Mouse (Mus musculus) liver, embryonic 13.5 days (tissue): ENCODE measurements around the gene Ubl5. TPM values are rescaled to one million over a fixed set of nuclear protein-coding genes. Genes with fewer than 3 reads are reported as not detected.
A peak's percentile ranks its signal among the peaks of the same experiment; 100 is the strongest.

Source experiments
- ATAC-seq: fragments of 200-750 bp; cut with Nextera tagmentation; 2 replicates; pipeline ENCODE4 v1.8.0; 2017; ENCODE audit warnings: low read depth, mild to moderate bottlenecking, moderate number of reproducible peaks, moderate library complexity
- DNase-seq: peaks from one replicate; pipeline ENCODE4 v3.0.0; 2022
- H3K27ac ChIP-seq: fragments of 300-500 bp; sonication (generic); 2 replicates; pipeline ENCODE4 v1.5.1; 2015; ENCODE audit warnings: moderate library complexity, mild to moderate bottlenecking, inconsistent platforms
- H3K27me3 ChIP-seq: fragments of 300-500 bp; sonication (generic); 2 replicates; pipeline ENCODE4 v1.6.1; 2015; ENCODE audit warnings: mild to moderate bottlenecking, inconsistent platforms
- H3K36me3 ChIP-seq: fragments of 300-500 bp; sonication (generic); 2 replicates; pipeline ENCODE4 v1.6.1; 2015; ENCODE audit warnings: mild to moderate bottlenecking, inconsistent platforms
- H3K4me1 ChIP-seq: fragments of 300-500 bp; sonication (generic); replicated peaks from 2 replicates; pipeline ENCODE4 v1.6.1; 2015; ENCODE audit warnings: inconsistent platforms
- H3K4me2 ChIP-seq: fragments of 300-500 bp; sonication (generic); 2 replicates; pipeline ENCODE4 v1.6.1; 2015; ENCODE audit warnings: inconsistent platforms, mild to moderate bottlenecking, moderate library complexity
- H3K4me3 ChIP-seq: fragments of 300-500 bp; sonication (generic); replicated peaks from 2 replicates; pipeline ENCODE4 v1.5.1; 2015; ENCODE audit warnings: mild to moderate bottlenecking, inconsistent platforms
- H3K9ac ChIP-seq: fragments of 300-500 bp; sonication (generic); 2 replicates; pipeline ENCODE4 v1.6.1; 2015; ENCODE audit warnings: mild to moderate bottlenecking, inconsistent platforms
- H3K9me3 ChIP-seq: fragments of 300-500 bp; sonication (generic); replicated peaks from 2 replicates; pipeline ENCODE4 v1.6.1; 2016; ENCODE audit warnings: inconsistent platforms
- WGBS: fragments of 180-500 bp; shearing (Covaris S2); methylation state at CpG from one replicate; pipeline ENCODE4 v1.1.7; 2015; ENCODE audit not compliant: insufficient replicate concordance; 5-methylcytosine and 5-hydroxymethylcytosine counted together
- polyA plus RNA-seq: library from polyadenylated mRNA; unstranded; fragments of >200 nt; fragmentation: Nextera tagmentation; extraction: Ambion mirVana; gene quantifications from 2 replicates; pipeline ENCODE4 v1.2.1, GENCODE M21; 2015

Gene Ubl5
- polyA plus RNA-seq, 1 experiment from 2014 or later = 310 TPM

GRCm38 (mm10) chr9:20662325-20662724, 19.6 kb downstream of the Ubl5 start:
- no peak overlapping the region for H3K27ac ChIP-seq
- no peak overlapping the region for H3K4me3 ChIP-seq
- DNase-seq = no peak
- no peaks in the 10 kb centered on the region for H3K27me3 ChIP-seq
- no peak overlapping the region for H3K4me2 ChIP-seq
- ATAC-seq = no peak
- peaks cover 25% of the 10 kb centered on the region for H3K4me1 ChIP-seq
- no peaks in the 10 kb centered on the region for H3K9me3 ChIP-seq
- 49% methylated on average over 3 of the region's 3 CpGs for WGBS
- peaks cover 74% of the 10 kb centered on the region for H3K36me3 ChIP-seq
- no peak overlapping the region for H3K9ac ChIP-seq

DNA sequence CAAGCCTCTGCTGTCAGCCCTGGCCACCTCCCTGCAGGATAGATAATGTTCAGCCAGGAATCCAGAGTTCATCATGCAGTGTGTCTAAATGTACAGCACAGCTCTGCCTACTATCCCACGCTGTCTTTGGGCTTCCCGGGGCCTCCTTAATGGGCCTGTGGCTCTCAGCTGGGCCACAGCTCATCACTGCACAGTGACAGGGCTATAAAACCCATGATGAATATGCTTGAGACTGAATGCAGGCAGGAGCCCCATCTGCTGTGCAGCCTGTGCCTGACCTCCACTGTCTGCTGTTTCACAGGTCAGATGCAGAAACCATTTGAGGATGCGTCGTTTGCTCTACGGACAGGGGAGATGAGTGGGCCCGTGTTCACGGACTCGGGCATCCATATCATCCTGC, 20.2 kb downstream of the Ubl5 start:
- Histone ChIP-seq H3K4me3 (no peak overlapping the region), H3K4me2 (no peak overlapping the region), H3K27ac (no peak overlapping the region), H3K4me1 (peaks cover 21% of the 10 kb centered on the region), H3K9me3 (no peaks in the 10 kb centered on the region), H3K36me3 (peaks cover 68% of the 10 kb centered on the region), H3K9ac (no peak overlapping the region), H3K27me3 (no peaks in the 10 kb centered on the region)
- DNase-seq (no peak), ATAC-seq (no peak)
- 93% methylated on average over 8 of the region's 8 CpGs for WGBS

- WGBS = 82% methylated on average over 2 of the region's 2 CpGs
- Histone ChIP-seq H3K36me3 (peaks cover 58% of the 10 kb centered on the region), H3K9me3 (no peaks in the 10 kb centered on the region), H3K4me1 (peaks cover 21% of the 10 kb centered on the region), H3K27ac (no peak overlapping the region), H3K4me2 (no peak overlapping the region), H3K4me3 (no peak overlapping the region), H3K27me3 (no peaks in the 10 kb centered on the region), H3K9ac (no peak overlapping the region)
- DNase-seq = no peak
- ATAC-seq = no peak
Observed at GRCm38 (mm10) chr9:20663956-20664355, 21.3 kb downstream of the Ubl5 start.

- no peak for ATAC-seq
- Histone ChIP-seq H3K9me3 (no peaks in the 10 kb centered on the region), H3K4me2 (no peak overlapping the region), H3K4me3 (no peak overlapping the region), H3K27ac (no peak overlapping the region), H3K4me1 (peaks cover 21% of the 10 kb centered on the region), H3K36me3 (peaks cover 54% of the 10 kb centered on the region), H3K9ac (no peak overlapping the region), H3K27me3 (no peaks in the 10 kb centered on the region)
- 75% methylated on average over 2 of the region's 2 CpGs for WGBS
- DNase-seq = no peak
Observed at GRCm38 (mm10) chr9:20664366-20664765, 21.7 kb downstream of the Ubl5 start.

GRCm38 (mm10) chr9:20664982-20665637, 22.4 kb downstream of the Ubl5 start:
- peaks cover 21% of the 10 kb centered on the region for H3K4me1 ChIP-seq
- peaks cover 46% of the 10 kb centered on the region for H3K36me3 ChIP-seq
- no peak for DNase-seq
- H3K9me3 ChIP-seq = no peaks in the 10 kb centered on the region
- WGBS = 82% methylated on average over 5 of the region's 5 CpGs
- H3K27ac ChIP-seq = no peak overlapping the region
- no peak overlapping the region for H3K4me2 ChIP-seq
- no peaks in the 10 kb centered on the region for H3K27me3 ChIP-seq
- H3K9ac ChIP-seq = no peak overlapping the region
- ATAC-seq = no peak
- no peak overlapping the region for H3K4me3 ChIP-seq

DNA sequence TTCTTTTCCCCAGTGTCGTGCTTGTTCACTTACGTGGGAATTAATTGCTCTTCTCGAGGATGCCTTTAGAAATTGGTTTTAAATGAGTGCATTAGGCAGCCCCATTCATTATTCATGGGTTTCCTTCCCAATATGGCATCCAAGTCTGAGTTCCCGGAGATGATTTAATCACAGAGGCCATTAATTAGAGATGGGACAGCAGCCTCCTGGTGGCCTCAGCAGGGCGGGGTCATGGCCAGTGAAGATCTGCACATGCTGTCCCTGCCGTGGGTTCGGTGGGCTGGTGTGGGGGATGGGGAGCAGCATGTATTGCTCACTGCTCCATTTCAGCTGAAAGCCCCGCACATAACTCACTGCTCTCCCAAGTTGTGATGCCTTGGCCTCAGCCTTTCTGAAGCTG, 23.2 kb downstream of the Ubl5 start:
- H3K4me1 ChIP-seq = peaks cover 21% of the 10 kb centered on the region
- H3K27ac ChIP-seq = no peak overlapping the region
- H3K4me3 ChIP-seq = no peak overlapping the region
- no peak for DNase-seq
- no peaks in the 10 kb centered on the region for H3K27me3 ChIP-seq
- H3K9me3 ChIP-seq = no peaks in the 10 kb centered on the region
- no peak overlapping the region for H3K4me2 ChIP-seq
- ATAC-seq = no peak
- 0 out of 2 replicates have a peak overlapping the region, but pooled peaks have one; percentile 15 for H3K9ac ChIP-seq
- H3K36me3 ChIP-seq = peaks cover 38% of the 10 kb centered on the region
- WGBS = 32% methylated on average over 8 of the region's 8 CpGs

DNA sequence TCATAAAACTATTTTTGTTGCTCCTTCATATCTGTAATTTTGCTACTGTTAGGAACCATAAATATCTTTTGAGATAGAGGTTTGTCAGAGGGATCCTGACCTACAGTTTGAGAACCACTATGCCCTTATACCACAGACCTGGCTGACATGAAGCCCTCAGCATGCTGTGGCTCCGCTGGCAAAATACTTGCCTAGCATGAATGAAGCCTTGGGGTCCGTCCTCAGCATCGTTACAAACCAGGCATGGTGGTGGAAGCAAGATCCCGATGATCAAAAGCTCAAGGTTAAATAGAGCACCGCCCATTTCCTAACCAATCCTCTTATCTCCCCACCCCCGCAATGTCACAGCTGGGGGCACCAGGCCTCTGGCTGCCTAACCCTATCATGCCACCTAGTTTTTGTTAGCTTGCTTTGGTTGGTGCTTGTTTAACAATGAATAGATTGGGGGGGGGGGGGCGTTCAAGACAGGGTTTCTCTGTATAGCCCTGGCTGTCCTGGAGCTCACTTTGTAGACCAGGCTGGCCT, 23.9 kb downstream of the Ubl5 start:
- Histone ChIP-seq H3K4me1 (peaks cover 21% of the 10 kb centered on the region), H3K9me3 (no peaks in the 10 kb centered on the region), H3K4me3 (no peak overlapping the region), H3K9ac (0 out of 2 replicates have a peak overlapping the region, but pooled peaks have one; percentile 15), H3K27ac (no peak overlapping the region), H3K27me3 (no peaks in the 10 kb centered on the region), H3K36me3 (peaks cover 31% of the 10 kb centered on the region), H3K4me2 (peak overlapping the region; percentile 10)
- ATAC-seq = peak; percentile 64
- 5% methylated on average over 7 of the region's 7 CpGs for WGBS
- no peak for DNase-seq

DNA sequence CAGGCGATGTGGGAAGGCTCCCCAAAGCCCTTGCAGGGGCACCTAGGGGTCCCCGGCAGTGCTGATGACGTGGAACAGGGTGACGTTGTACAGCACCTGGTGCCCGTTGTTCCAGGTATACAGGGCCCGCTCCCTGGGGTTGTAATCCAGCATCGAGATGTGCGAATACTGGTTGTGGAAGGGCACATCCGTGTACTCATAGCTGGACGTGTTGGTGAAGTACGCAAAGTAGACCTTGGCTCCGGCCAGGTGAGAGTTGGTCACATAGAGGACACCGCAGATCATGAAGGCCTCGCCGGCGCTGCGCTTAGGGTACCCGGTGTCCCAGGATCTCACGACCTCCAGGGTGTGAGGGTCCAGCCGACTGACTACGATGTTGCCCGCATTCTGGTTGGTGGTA, 25.4 kb downstream of the Ubl5 start:
- H3K27me3 ChIP-seq = no peaks in the 10 kb centered on the region
- no peak overlapping the region for H3K4me3 ChIP-seq
- ATAC-seq (no peak), DNase-seq (no peak)
- H3K4me2 ChIP-seq = no peak overlapping the region
- WGBS = 88% methylated on average over 22 of the region's 22 CpGs
- peaks cover 17% of the 10 kb centered on the region for H3K36me3 ChIP-seq
- H3K4me1 ChIP-seq = peaks cover 21% of the 10 kb centered on the region
- H3K9me3 ChIP-seq = no peaks in the 10 kb centered on the region
- no peak overlapping the region for H3K9ac ChIP-seq
- H3K27ac ChIP-seq = no peak overlapping the region

GRCm38 (mm10) chr9:20672047-20672446, 29.4 kb downstream of the Ubl5 start:
- Histone ChIP-seq H3K4me2 (no peak overlapping the region), H3K27me3 (no peaks in the 10 kb centered on the region), H3K27ac (no peak overlapping the region), H3K36me3 (no peaks in the 10 kb centered on the region), H3K4me3 (no peak overlapping the region), H3K4me1 (peaks cover 1% of the 10 kb centered on the region), H3K9ac (no peak overlapping the region), H3K9me3 (no peaks in the 10 kb centered on the region)
- ATAC-seq (no peak), DNase-seq (no peak)
- 79% methylated on average over 16 of the region's 16 CpGs for WGBS

DNA sequence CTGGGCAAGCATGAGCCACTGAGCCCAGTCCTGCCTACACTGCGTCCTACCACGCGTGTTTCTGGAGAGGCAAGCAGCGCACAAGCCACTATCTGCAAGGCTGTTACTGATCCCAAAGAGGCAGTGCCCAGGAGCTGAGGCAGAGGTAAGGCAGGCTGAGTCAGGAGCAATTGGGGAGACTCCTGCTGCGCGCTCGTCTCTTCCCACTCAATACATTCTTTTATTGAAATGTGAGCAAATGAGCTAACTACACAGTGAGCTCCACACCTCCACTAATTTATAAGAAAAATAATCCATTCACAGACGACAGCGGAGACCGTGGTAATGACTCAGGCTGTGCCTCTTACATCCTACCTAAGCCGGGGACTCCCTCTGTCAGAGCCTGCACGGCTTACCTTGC, 35.2 kb downstream of the Ubl5 start:
- Histone ChIP-seq H3K4me2 (no peak overlapping the region), H3K9me3 (no peaks in the 10 kb centered on the region), H3K4me1 (no peaks in the 10 kb centered on the region), H3K36me3 (no peaks in the 10 kb centered on the region), H3K27me3 (no peaks in the 10 kb centered on the region), H3K27ac (no peak overlapping the region), H3K9ac (no peak overlapping the region), H3K4me3 (no peak overlapping the region)
- 79% methylated on average over 12 of the region's 12 CpGs for WGBS
- no peak for DNase-seq
- no peak for ATAC-seq

DNA sequence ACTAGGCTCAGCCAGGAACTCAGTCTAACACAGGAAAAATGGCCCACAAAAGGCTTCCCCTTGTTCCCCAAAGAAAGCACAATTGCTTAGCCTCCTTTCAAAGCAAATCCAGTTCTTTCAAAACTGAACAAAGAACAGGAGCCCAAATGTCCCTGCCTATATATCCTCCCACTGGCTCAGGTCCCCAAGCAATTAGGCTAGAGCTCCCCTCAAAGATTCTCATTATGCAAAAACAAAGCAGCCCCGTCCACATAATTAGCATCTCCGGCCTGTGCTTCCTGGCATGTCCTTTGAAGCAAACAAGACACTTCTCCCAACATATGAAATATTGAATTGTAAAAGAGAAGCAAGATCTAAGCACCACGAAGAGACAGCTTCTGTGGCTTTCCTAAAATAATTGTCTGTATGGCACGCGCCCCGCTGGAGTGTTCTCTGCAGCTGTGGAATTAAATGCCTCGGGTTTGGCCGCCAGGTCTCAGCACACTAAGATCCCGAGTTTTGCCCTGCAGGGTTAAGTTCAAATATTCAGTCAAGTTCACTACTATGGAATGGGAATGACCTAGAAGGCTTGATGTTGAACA, 37.8 kb downstream of the Ubl5 start:
- H3K36me3 ChIP-seq = no peaks in the 10 kb centered on the region
- H3K4me3 ChIP-seq = no peak overlapping the region
- WGBS = 67% methylated on average over 9 of the region's 9 CpGs
- no peaks in the 10 kb centered on the region for H3K9me3 ChIP-seq
- H3K27ac ChIP-seq = no peak overlapping the region
- DNase-seq (no peak), ATAC-seq (no peak)
- H3K9ac ChIP-seq = no peak overlapping the region
- no peaks in the 10 kb centered on the region for H3K4me1 ChIP-seq
- no peaks in the 10 kb centered on the region for H3K27me3 ChIP-seq
- no peak overlapping the region for H3K4me2 ChIP-seq
